Mouse (Mus musculus): ENCODE measurements at regions not wholly inside any gene's neighbourhood (a gene's known extent, or its start where the extent isn't known, plus 50 kb on each side); places are given as distances from the start of the nearest gene placed in this dataset.
"Not testable (repeated sequence)": the region's sequence is repeated elsewhere in the genome, so short reads cannot be mapped to it uniquely, and the experiment has no call there.

DNA sequence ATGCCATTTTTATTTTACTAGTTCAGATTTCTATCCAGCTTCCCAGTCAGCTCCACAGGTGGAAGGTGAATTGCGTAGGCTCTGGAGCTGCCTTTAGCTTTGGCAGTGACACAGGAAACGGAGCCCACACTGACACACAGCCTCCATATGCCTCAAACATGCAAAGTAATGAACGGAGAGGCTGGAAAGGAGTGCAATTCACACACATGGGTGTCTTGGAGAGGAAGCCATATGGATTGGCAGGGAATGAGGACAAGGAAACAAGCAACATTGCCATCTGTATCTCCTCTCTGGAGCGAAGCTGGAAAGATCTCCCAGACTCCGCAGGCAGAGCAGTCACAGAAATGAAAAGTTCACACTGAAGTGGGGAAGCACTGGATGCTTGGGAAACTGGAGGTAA, 201.6 kb upstream of the 4930452B06Rik start:
- no peak for DNase-seq (ENCODE audit: low spot score)

DNA sequence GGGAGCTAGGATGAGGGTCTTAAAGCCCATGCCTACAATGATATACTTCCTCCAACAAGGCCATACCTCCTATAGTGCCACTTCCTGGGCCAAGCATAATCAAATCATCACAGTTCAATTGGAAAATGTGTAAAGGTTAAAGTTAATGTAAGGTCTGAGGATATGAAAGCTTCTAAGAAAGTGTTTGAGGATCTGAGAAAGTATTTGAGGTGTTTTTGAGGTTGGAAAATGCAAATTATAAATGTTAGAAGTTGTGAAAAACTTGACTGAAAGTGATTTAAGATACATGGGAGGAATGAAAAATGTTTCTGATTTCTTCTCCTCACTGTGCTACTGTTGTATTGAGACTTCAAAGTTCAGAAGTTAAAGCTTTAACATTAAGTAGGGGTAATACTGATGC, 185.5 kb upstream of the 4930452B06Rik start:
- DNase-seq (ENCODE audit: low spot score), result no peak

- no peak for DNase-seq (ENCODE audit: low spot score)
Measured at GRCm38 (mm10) chr14:8850208-8850607, 184.2 kb upstream of the 4930452B06Rik start.

- DNase-seq (ENCODE audit: low spot score), result peak; percentile 45
Measured at GRCm38 (mm10) chr14:8833516-8833915, 167.5 kb upstream of the 4930452B06Rik start.

DNA sequence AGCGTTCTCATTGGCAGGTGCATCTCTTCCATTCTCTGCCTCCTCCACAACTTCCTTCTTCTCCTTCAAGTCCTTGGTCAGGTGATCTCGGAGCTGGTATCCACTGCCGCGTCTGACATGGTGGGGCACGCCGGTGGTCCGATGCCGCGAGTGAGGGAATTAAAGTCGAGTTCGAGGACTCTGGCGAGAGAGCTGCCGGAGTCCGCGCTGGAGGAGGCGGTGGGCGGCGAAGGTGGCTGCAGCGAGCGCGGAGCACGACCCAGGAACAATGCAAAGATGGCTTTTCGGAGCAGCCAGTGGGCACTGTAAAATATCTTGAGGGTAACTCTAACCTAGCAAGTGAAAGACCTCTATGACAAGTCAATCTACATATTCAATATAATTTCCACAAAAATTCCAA, 134.2 kb upstream of the 4930452B06Rik start:
- DNase-seq (ENCODE audit: low spot score), result not testable (repeated sequence)

DNA sequence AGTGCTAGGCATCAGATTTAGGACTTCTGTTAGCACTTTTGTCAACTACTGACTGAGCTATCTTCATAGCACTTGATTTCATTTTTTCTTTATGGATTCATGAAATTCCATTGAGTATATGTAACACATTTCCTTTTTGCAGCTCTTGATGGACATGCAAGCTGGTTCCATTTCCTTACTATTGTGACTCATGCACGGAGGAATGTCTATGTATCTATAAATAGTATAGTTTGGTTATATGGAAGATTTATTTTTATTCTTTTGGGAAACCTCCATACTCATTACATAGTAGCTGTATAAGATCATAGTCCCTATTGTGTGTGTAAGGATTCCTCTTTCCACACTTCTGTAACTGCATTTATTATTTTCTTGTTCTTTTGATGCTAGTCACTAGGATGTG, 123.3 kb upstream of the 4930452B06Rik start:
- DNase-seq (ENCODE audit: low spot score), result no peak

- DNase-seq (ENCODE audit: low spot score), result no peak
Measured at GRCm38 (mm10) chr14:8760541-8760940, 94.5 kb upstream of the 4930452B06Rik start.

DNA sequence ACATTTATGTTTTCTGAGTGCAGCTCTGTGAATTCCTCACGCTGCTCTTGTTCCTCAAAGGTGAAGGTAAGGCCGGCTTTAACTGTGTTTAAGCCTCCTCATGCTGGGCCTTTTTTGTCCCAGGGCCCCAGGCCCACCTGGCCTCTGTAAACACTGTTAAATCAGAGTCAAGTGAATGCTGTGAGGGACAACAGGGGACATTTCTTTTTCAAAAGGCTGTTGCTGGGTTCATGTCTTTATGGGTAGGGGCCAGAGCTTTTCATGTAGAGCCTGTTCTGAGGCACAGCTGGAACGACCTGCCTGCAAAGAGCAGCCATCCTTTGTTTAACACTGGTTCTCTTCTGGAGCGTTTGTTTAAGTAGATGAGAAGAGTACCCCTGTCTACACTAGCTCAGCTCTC, 70.8 kb upstream of the 4930452B06Rik start:
- DNase-seq (ENCODE audit: low spot score), result no peak

DNA sequence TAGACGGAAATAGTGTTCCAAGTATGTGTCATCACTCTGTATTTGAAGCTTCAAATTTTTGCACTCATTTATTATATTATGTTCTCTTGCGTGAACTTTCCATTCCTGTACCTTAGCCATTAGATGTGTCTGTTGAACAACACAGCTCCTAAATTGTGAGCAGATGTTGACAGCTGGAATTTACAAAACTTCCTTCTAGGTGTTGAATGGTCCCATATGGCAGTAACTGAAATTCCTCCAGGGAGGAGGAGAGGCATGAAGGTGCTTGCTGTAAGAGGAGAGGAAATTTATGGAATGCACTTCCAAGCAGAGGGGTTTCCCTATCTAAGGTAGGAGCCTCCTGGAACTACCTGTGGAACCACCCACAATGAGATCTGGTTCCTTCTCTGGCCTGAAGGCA, 67.2 kb upstream of the 4930452B06Rik start:
- no peak for DNase-seq (ENCODE audit: low spot score)

GRCm38 (mm10) chr14:8727364-8727763, 61.3 kb upstream of the 4930452B06Rik start:
- no peak for DNase-seq (ENCODE audit: low spot score)
